Mouse (Mus musculus) neural tube, embryonic 15.5 days (tissue): ENCODE data around the gene Igdcc3. TPM values are rescaled to one million over a fixed set of nuclear protein-coding genes. Genes with fewer than 3 reads are reported as not detected.

Experiments
- ATAC-seq: fragments of 200-750 bp; cut with Nextera tagmentation; 2 replicates; pipeline ENCODE4 v1.8.0; 2017; ENCODE audit warnings: mild to moderate bottlenecking, moderate TSS enrichment, moderate library complexity; ENCODE audit not compliant: low FRiP score
- H3K27ac ChIP-seq: fragments of 300-500 bp; sonication (generic); replicated peaks from 2 replicates; pipeline ENCODE4 v1.5.1; 2015; ENCODE audit warnings: mild to moderate bottlenecking, inconsistent platforms
- H3K27me3 ChIP-seq: fragments of 300-500 bp; sonication (generic); replicated peaks from 2 replicates; pipeline ENCODE4 v1.6.1; 2015; ENCODE audit warnings: inconsistent platforms
- H3K36me3 ChIP-seq: fragments of 300-500 bp; sonication (generic); 2 replicates; pipeline ENCODE4 v1.6.1; 2015; ENCODE audit warnings: inconsistent platforms
- H3K4me1 ChIP-seq: fragments of 300-500 bp; sonication (generic); 2 replicates; pipeline ENCODE4 v1.6.1; 2015; ENCODE audit warnings: inconsistent platforms
- H3K4me2 ChIP-seq: fragments of 300-500 bp; sonication (generic); 2 replicates; pipeline ENCODE4 v1.6.1; 2015; ENCODE audit warnings: inconsistent platforms, mild to moderate bottlenecking, moderate library complexity
- H3K4me3 ChIP-seq: fragments of 300-500 bp; sonication (generic); replicated peaks from 2 replicates; pipeline ENCODE4 v1.5.1; 2015; ENCODE audit warnings: mild to moderate bottlenecking, inconsistent platforms
- H3K9ac ChIP-seq: fragments of 300-500 bp; sonication (generic); replicated peaks from 2 replicates; pipeline ENCODE4 v1.6.1; 2015; ENCODE audit warnings: mild to moderate bottlenecking, inconsistent platforms
- H3K9me3 ChIP-seq: fragments of 300-500 bp; sonication (generic); replicated peaks from 2 replicates; pipeline ENCODE4 v1.6.1; 2016; ENCODE audit warnings: inconsistent platforms
- WGBS: fragments of 180-500 bp; shearing (Covaris S2); methylation state at CpG from one replicate; pipeline ENCODE4 v1.1.7; 2015; ENCODE audit warnings: mixed read lengths; 5-methylcytosine and 5-hydroxymethylcytosine counted together
- polyA plus RNA-seq: library from polyadenylated mRNA; unstranded; fragments of >200 nt; fragmentation: Nextera tagmentation; extraction: Ambion mirVana; gene quantifications from 2 replicates; pipeline ENCODE4 v1.2.1, GENCODE M21; 2015

Igdcc3 gene
- polyA plus RNA-seq, 1 experiment from 2014 or later = 8.9 TPM

- WGBS = 15% methylated on average over 8 of the region's 8 CpGs
- H3K4me2 ChIP-seq = peak overlapping the region; percentile 80
- H3K4me3 ChIP-seq = no peak overlapping the region
Measured at GRCm38 (mm10) chr9:65161881-65162280, 20.9 kb downstream of the Igdcc3 start.

DNA sequence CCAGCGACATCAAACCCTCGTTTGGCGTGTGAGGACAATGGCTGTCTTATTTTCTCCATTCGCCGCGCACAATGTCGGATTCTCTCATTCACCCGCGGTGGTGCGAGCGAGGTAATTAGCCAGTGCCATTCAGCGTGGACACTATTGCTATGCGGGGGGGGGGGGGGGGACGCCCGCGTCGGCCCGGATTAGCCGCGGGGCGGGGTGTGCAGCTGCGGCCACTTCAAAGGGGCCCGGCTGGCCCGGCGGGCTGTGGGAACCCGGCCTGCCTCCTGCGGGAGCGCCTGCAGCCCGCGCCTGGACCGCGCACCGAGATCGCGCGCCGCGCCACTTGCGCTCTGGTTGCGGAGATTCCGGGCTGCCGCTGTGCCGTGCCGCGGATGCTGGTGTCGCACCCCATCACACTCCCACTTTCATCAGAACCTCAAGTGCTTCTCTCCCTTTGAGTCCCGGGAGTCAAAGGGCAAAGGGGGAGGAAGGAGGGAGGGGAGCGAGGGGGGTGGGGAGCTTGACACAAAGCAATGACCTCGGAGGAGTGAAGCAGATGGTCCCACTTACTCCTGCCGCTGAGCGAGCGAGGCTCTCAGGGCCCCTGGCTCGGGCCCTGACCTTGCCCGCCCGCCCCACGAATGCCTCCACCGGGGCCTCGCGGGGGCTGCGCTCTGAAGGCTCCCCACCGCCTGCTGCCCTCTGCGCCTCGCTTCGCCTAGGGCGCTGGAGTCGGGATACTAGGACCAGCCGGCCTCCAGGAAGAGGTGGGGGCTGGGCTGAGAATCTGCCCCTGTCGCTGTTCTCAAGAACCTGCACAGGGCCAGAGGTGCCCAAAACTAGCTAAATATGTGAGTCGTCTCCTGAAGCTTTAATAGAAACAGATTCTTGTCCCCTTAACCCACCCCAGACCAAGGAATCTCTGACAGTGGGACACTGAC, 22.0 kb downstream of the Igdcc3 start:
- Histone ChIP-seq H3K36me3 (no peaks in the 10 kb centered on the region), H3K9me3 (no peaks in the 10 kb centered on the region), H3K27me3 (no peaks in the 10 kb centered on the region), H3K27ac (peak overlapping the region; percentile 73), H3K9ac (peak overlapping the region; percentile 49), H3K4me3 (peak overlapping the region; percentile 46), H3K4me1 (peaks cover 48% of the 10 kb centered on the region), H3K4me2 (peak overlapping the region; percentile 80)
- ATAC-seq = peak; percentile 75
- WGBS = 2% methylated on average over 60 of the region's 69 CpGs

More at GRCm38 (mm10) chr9:65161881-65162280, 20.9 kb downstream of the Igdcc3 start:
- ATAC-seq = no peak
- Histone ChIP-seq H3K36me3 (no peaks in the 10 kb centered on the region), H3K9ac (no peak overlapping the region), H3K4me1 (peaks cover 55% of the 10 kb centered on the region), H3K9me3 (no peaks in the 10 kb centered on the region), H3K27me3 (no peaks in the 10 kb centered on the region), H3K27ac (no peak overlapping the region)

DNA sequence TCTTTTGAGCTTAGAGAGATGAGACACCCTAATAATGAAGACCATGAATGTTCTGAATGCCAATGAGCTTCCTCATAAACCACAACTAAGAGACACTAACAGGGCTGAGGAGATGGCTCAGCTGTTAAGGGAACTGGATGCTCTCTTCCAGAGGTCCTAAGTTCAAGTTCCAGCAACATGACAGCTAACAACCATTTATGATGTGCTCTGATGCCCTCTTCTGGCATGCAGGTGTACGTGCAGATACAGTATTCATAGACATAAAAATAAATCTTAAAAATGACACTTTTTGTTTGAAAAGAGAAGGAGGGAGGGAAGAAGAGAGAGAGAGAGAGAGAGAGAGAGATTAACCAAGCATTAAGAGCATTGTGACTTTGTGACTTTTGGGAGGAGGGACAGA, 23.9 kb downstream of the Igdcc3 start:
- no peak overlapping the region for H3K4me3 ChIP-seq
- ATAC-seq = no peak

DNA sequence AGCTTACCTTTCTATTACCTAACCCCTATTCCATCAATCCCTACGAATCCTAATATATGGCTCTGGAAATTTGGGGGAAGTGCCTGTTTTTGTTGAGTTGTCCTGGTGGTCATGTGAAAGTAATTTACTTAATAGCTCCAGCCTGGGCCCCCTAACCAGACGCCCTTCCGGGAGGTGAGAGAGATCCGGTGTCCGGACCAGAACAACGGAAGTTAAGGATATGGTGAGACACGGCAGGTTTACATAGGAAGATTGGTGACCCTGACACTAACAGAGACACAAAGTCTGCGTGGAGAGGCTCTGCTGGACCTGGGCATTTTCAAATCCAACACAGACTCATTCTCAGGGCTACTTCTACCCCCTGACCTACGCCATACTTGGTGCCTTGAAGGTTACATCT, 25.4 kb downstream of the Igdcc3 start:
- no peak overlapping the region for H3K9ac ChIP-seq
- H3K27ac ChIP-seq = no peak overlapping the region
- H3K36me3 ChIP-seq = no peaks in the 10 kb centered on the region
- no peaks in the 10 kb centered on the region for H3K27me3 ChIP-seq
- no peaks in the 10 kb centered on the region for H3K9me3 ChIP-seq
- no peak overlapping the region for H3K4me2 ChIP-seq
- ATAC-seq = no peak
- WGBS = 41% methylated on average over 9 of the region's 9 CpGs
- H3K4me3 ChIP-seq = no peak overlapping the region
- peaks cover 47% of the 10 kb centered on the region for H3K4me1 ChIP-seq

More for the DNA sequence above, 23.9 kb downstream of the Igdcc3 start:
- Histone ChIP-seq H3K9me3 (no peaks in the 10 kb centered on the region), H3K9ac (no peak overlapping the region), H3K4me2 (no peak overlapping the region), H3K27ac (no peak overlapping the region), H3K4me1 (peaks cover 53% of the 10 kb centered on the region), H3K27me3 (no peaks in the 10 kb centered on the region), H3K36me3 (no peaks in the 10 kb centered on the region)
- 34% methylated on average over 1 of the region's 1 CpGs for WGBS

GRCm38 (mm10) chr9:65168534-65168933, 27.5 kb downstream of the Igdcc3 start:
- no peak for ATAC-seq
- H3K9ac ChIP-seq = no peak overlapping the region
- WGBS = 18% methylated on average over 2 of the region's 6 CpGs
- H3K4me3 ChIP-seq = no peak overlapping the region
- H3K27ac ChIP-seq = peak overlapping the region; percentile 63; the same call in 1 of the 2 replicates
- H3K36me3 ChIP-seq = no peaks in the 10 kb centered on the region
- H3K9me3 ChIP-seq = no peaks in the 10 kb centered on the region
- H3K4me1 ChIP-seq = peaks cover 27% of the 10 kb centered on the region
- H3K4me2 ChIP-seq = no peak overlapping the region
- no peaks in the 10 kb centered on the region for H3K27me3 ChIP-seq

DNA sequence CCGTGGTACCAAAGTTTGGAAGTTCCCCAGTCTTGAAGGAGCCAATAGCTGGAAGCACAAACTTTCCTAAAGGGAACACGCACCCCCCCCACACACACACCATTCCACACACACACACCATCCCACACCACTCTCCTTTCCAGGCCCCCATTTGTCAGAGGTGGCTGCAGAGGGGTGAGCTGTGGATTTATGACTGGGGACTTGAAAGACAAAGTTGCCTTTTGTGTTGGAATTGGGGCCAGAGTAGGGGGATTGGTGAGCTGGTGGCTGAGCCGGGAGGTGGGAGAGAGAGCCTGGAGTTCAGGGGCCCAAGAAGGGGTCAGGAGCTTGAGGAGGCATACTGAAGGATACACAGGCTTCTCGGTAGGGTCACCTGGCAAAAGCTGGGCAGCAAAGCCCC, 28.0 kb downstream of the Igdcc3 start:
- peaks cover 23% of the 10 kb centered on the region for H3K4me1 ChIP-seq
- no peak for ATAC-seq
- H3K36me3 ChIP-seq = no peaks in the 10 kb centered on the region
- peak overlapping the region; percentile 63 for H3K27ac ChIP-seq
- H3K9me3 ChIP-seq = no peaks in the 10 kb centered on the region
- H3K9ac ChIP-seq = no peak overlapping the region
- H3K27me3 ChIP-seq = no peaks in the 10 kb centered on the region
- 5% methylated on average over 4 of the region's 4 CpGs for WGBS
- H3K4me2 ChIP-seq = no peak overlapping the region
- no peak overlapping the region for H3K4me3 ChIP-seq

DNA sequence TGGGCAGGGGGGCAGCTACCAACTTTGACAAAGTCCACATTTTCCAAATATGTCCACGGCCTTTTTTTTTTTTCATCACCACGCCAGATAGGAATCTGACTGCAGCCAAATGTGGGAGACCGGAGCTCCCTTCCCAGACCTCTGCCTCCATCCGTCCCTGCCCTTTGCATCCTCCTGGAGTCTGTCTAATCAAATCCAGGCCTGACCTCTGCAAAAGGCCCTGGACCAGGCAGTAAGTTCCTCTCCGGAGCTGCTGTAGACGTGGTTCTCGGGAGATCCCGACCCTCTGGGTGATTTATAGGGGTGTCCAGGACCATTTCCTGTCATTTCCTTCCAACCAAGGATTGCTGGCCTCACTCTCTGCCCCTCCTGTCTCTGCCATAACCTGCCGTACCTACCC, 31.7 kb downstream of the Igdcc3 start:
- no peak for ATAC-seq
- Histone ChIP-seq H3K4me2 (no peak overlapping the region), H3K4me1 (peaks cover 40% of the 10 kb centered on the region), H3K9ac (no peak overlapping the region), H3K36me3 (no peaks in the 10 kb centered on the region), H3K4me3 (no peak overlapping the region), H3K27me3 (no peaks in the 10 kb centered on the region), H3K9me3 (no peaks in the 10 kb centered on the region), H3K27ac (no peak overlapping the region)
- 54% methylated on average over 9 of the region's 9 CpGs for WGBS

GRCm38 (mm10) chr9:65175234-65175938, 34.4 kb downstream of the Igdcc3 start:
- ATAC-seq = peak; percentile 12; the same call in 1 of the 2 replicates
- WGBS = 13% methylated on average over 5 of the region's 5 CpGs
- no peak overlapping the region for H3K4me2 ChIP-seq
- H3K36me3 ChIP-seq = no peaks in the 10 kb centered on the region
- H3K9ac ChIP-seq = peak overlapping the region; percentile 20; the same call in 1 of the 2 replicates
- no peaks in the 10 kb centered on the region for H3K27me3 ChIP-seq
- H3K4me1 ChIP-seq = peaks cover 53% of the 10 kb centered on the region
- H3K4me3 ChIP-seq = no peak overlapping the region
- H3K9me3 ChIP-seq = no peaks in the 10 kb centered on the region
- peak overlapping the region; percentile 68 for H3K27ac ChIP-seq

- Histone ChIP-seq H3K4me2 (0 out of 2 replicates have a peak overlapping the region, but pooled peaks have one; percentile 10), H3K27ac (peak overlapping the region; percentile 68), H3K4me1 (peaks cover 61% of the 10 kb centered on the region), H3K36me3 (no peaks in the 10 kb centered on the region), H3K27me3 (no peaks in the 10 kb centered on the region), H3K9me3 (no peaks in the 10 kb centered on the region), H3K9ac (peak overlapping the region; percentile 20; the same call in 1 of the 2 replicates), H3K4me3 (no peak overlapping the region)
- peak; percentile 56; the same call in 1 of the 2 replicates for ATAC-seq
- WGBS = 10% methylated on average over 9 of the region's 9 CpGs
Measured at GRCm38 (mm10) chr9:65175939-65176871, 35.2 kb downstream of the Igdcc3 start.

GRCm38 (mm10) chr9:65177497-65177896, 36.5 kb downstream of the Igdcc3 start:
- H3K4me2 ChIP-seq = no peak overlapping the region
- 64% methylated on average over 3 of the region's 3 CpGs for WGBS
- peaks cover 64% of the 10 kb centered on the region for H3K4me1 ChIP-seq
- peak overlapping the region; percentile 77 for H3K27ac ChIP-seq
- H3K9ac ChIP-seq = no peak overlapping the region
- H3K27me3 ChIP-seq = no peaks in the 10 kb centered on the region
- H3K4me3 ChIP-seq = no peak overlapping the region
- no peak for ATAC-seq
- H3K36me3 ChIP-seq = peaks cover 6% of the 10 kb centered on the region
- no peaks in the 10 kb centered on the region for H3K9me3 ChIP-seq

DNA sequence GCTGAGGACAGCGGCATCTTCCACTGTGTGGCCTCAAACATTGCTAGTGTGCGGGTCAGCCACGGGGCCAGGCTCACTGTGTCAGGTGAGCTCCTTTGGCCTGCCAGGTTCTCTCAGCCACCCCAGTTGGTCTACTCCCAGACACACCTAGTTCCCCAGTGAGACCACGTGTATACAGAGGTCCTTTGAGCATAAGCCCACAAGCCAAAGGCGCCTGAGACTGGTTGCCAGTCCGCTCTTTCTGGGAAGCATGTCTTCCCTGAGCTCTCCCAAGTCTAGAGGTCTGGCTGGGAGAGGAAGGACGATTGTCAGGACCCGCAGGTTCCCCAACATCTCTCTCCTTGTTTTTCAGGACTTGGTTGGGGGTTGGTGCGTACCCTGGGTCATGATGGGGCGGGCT, 36.9 kb downstream of the Igdcc3 start:
- Histone ChIP-seq H3K4me1 (peaks cover 67% of the 10 kb centered on the region), H3K9me3 (no peaks in the 10 kb centered on the region), H3K4me2 (no peak overlapping the region), H3K4me3 (no peak overlapping the region), H3K27ac (peak overlapping the region; percentile 77), H3K36me3 (peaks cover 6% of the 10 kb centered on the region), H3K27me3 (no peaks in the 10 kb centered on the region), H3K9ac (no peak overlapping the region)
- ATAC-seq = no peak
- WGBS = 49% methylated on average over 10 of the region's 10 CpGs
